Mouse (Mus musculus) adrenal gland, postnatal 14 days (tissue): Measurements from ENCODE around the gene Cpeb1. TPM values are rescaled to one million over a fixed set of nuclear protein-coding genes. Genes with fewer than 3 reads are reported as not detected.

Experiments used
- DNase-seq: peaks from one replicate; pipeline ENCODE4 v3.0.0; 2021; ENCODE audit warnings: mixed read lengths
- total RNA-seq: library from RNA; stranded (reverse); gene quantifications from 2 replicates; pipeline ENCODE4 v1.2.3, GENCODE M21; 2021

Cpeb1 gene
- total RNA-seq, 1 experiment from 2014 or later: 13.1 TPM

- no peak for DNase-seq
These were observed 128.4 kb downstream of the Cpeb1 start for GRCm38 (mm10) chr7:81326859-81327258.

- no peak for DNase-seq
These were observed 129.2 kb downstream of the Cpeb1 start for GRCm38 (mm10) chr7:81326043-81326442.

- no peak for DNase-seq
These were observed 133.5 kb downstream of the Cpeb1 start for GRCm38 (mm10) chr7:81321776-81322175.

- no peak for DNase-seq
These were observed 135.5 kb downstream of the Cpeb1 start for GRCm38 (mm10) chr7:81319749-81320148.

- DNase-seq: peak; percentile 57
These were observed 139.7 kb downstream of the Cpeb1 start for GRCm38 (mm10) chr7:81315583-81315982.

- DNase-seq: no peak
These were observed 143.7 kb downstream of the Cpeb1 start for GRCm38 (mm10) chr7:81311581-81311980.

GRCm38 (mm10) chr7:81311130-81311529 is 144.1 kb downstream of the Cpeb1 start:
- DNase-seq: peak; percentile 34

- DNase-seq: no peak
These were observed 146.0 kb downstream of the Cpeb1 start for GRCm38 (mm10) chr7:81309247-81309646.

- no peak for DNase-seq
These were observed 147.5 kb downstream of the Cpeb1 start for GRCm38 (mm10) chr7:81307735-81308134.

GRCm38 (mm10) chr7:81304675-81305074 is 150.6 kb downstream of the Cpeb1 start:
- no peak for DNase-seq

GRCm38 (mm10) chr7:81304100-81304499 is 151.2 kb downstream of the Cpeb1 start:
- DNase-seq: no peak

- peak; percentile 48 for DNase-seq
These were observed 151.6 kb downstream of the Cpeb1 start for GRCm38 (mm10) chr7:81303682-81304081.

- DNase-seq: no peak
These were observed 153.9 kb downstream of the Cpeb1 start for GRCm38 (mm10) chr7:81301323-81301722.

- no peak for DNase-seq
These were observed 157.1 kb downstream of the Cpeb1 start for GRCm38 (mm10) chr7:81298206-81298605.

Other genes starting within 250 kb of the Cpeb1 start
- 33.3 and 38.6 TPM in 2 replicates for gene Pde8a, start 241.9 kb downstream of the Cpeb1 start, total RNA-seq
- 1,182 and 1,388 TPM in 2 replicates for gene Rps17, start 110.2 kb downstream of the Cpeb1 start, total RNA-seq
- 8.8 and 11.7 TPM in 2 replicates for gene Ap3b2, start 38.5 kb upstream of the Cpeb1 start, total RNA-seq
- gene BC048679, start 42.8 kb upstream of the Cpeb1 start, total RNA-seq: not detected in 2 replicates
- gene Fsd2, start 111.5 kb upstream of the Cpeb1 start, total RNA-seq: 1.3 and 2.0 TPM in 2 replicates
- gene Whamm, start 115.8 kb upstream of the Cpeb1 start, total RNA-seq: 16.1 and 18.3 TPM in 2 replicates